In genomic region chr8:60869761-60870160, GRCm38 (mm10) we compare ENCODE assay signal across 22 mouse cellular contexts. TPM values are rescaled to one million over a fixed set of nuclear protein-coding genes. Genes with fewer than 3 reads are reported as not detected.
A peak's percentile ranks its signal among the peaks of the same experiment; 100 is the strongest.
DNase-seq lines count a peak whose midpoint lies in the region; ATAC-seq lines count a peak whose summit lies in the region.
"Had no signal": no experiment of that assay in that cellular context is flagged by ENCODE, and none has a peak within 500 bp of the region (broad histone marks: within the 10 kb centered on the region; RNA-seq: fewer than 3 reads in every experiment).

No protein-coding gene starts in this region.

- no peak overlapping the region for H3K27ac ChIP-seq in kidney, embryonic 14.5 days (ENCODE audit: low read depth, low read length)
- H3K27ac ChIP-seq in heart, embryonic 10.5 days = no peak overlapping the region
- H3K27ac ChIP-seq in heart, embryonic 12.5 days (ENCODE audit: poor library complexity, severe bottlenecking) = no peak overlapping the region
- H3K27ac ChIP-seq: embryonic facial prominence, embryonic 13.5 days; forebrain, embryonic 12.5 days; heart, adult 2 months; heart, embryonic 13.5 days; hindbrain, embryonic 15.5 days had no signal

- H3K27me3 ChIP-seq in kidney, embryonic 14.5 days (ENCODE audit: control insufficient read depth, insufficient read depth, low read length) = no peaks in the 10 kb centered on the region
- no peaks in the 10 kb centered on the region for H3K27me3 ChIP-seq in heart, embryonic 10.5 days (ENCODE audit: insufficient read depth, poor library complexity, severe bottlenecking)
- no peaks in the 10 kb centered on the region for H3K27me3 ChIP-seq in heart, embryonic 12.5 days (replicated peaks)
- H3K27me3 ChIP-seq: embryonic facial prominence, embryonic 13.5 days; forebrain, embryonic 12.5 days; heart, embryonic 13.5 days; hindbrain, embryonic 15.5 days; Patski had no signal

- 71% methylated on average over 2 of the region's 2 CpGs for WGBS in kidney, embryonic 14.5 days
- 84% methylated on average over 2 of the region's 2 CpGs for WGBS in heart, embryonic 10.5 days
- WGBS in heart, embryonic 12.5 days = 76% methylated on average over 2 of the region's 2 CpGs

- no peaks in the 10 kb centered on the region for H3K36me3 ChIP-seq in kidney, embryonic 14.5 days (ENCODE audit: control insufficient read depth, insufficient read depth, low read length)
- H3K36me3 ChIP-seq in heart, embryonic 10.5 days = no peaks in the 10 kb centered on the region
- H3K36me3 ChIP-seq in heart, embryonic 12.5 days = no peaks in the 10 kb centered on the region
- H3K36me3 ChIP-seq: embryonic facial prominence, embryonic 13.5 days; forebrain, embryonic 12.5 days; G1E; heart, embryonic 13.5 days; hindbrain, embryonic 15.5 days had no signal

- no peaks in the 10 kb centered on the region for H3K9me3 ChIP-seq in kidney, embryonic 14.5 days (ENCODE audit: control insufficient read depth, low read length)
- H3K9me3 ChIP-seq in heart, embryonic 10.5 days = no peaks in the 10 kb centered on the region
- no peaks in the 10 kb centered on the region for H3K9me3 ChIP-seq in heart, embryonic 12.5 days (replicated peaks)
- H3K9me3 ChIP-seq: embryonic facial prominence, embryonic 13.5 days; forebrain, embryonic 12.5 days; G1E; heart, embryonic 13.5 days; hindbrain, embryonic 15.5 days had no signal

- H3K9ac ChIP-seq in kidney, embryonic 14.5 days (ENCODE audit: low read depth, low read length) = no peak overlapping the region
- no peak overlapping the region for H3K9ac ChIP-seq in heart, embryonic 12.5 days
- H3K9ac ChIP-seq: embryonic facial prominence, embryonic 13.5 days; forebrain, embryonic 12.5 days; heart, embryonic 13.5 days; hindbrain, embryonic 15.5 days had no signal

- ATAC-seq in kidney, embryonic 14.5 days (ENCODE audit: low FRiP score, low TSS enrichment) = no peak
- no peak for ATAC-seq in heart, embryonic 12.5 days (ENCODE audit: insufficient number of reproducible peaks, low FRiP score)
- ATAC-seq: activated CD4-positive, CD25-positive, alpha-beta regulatory T cell, adult 4 months; forebrain, embryonic 16.5 days; Patski had no signal

- H3K4me1 ChIP-seq in kidney, embryonic 14.5 days (ENCODE audit: control insufficient read depth, insufficient read depth, low read length) = no peaks in the 10 kb centered on the region
- no peaks in the 10 kb centered on the region for H3K4me1 ChIP-seq in heart, embryonic 10.5 days
- H3K4me1 ChIP-seq in heart, embryonic 12.5 days (replicated peaks) = no peaks in the 10 kb centered on the region
- H3K4me1 ChIP-seq: embryonic facial prominence, embryonic 13.5 days; forebrain, embryonic 12.5 days; hindbrain, embryonic 15.5 days had no signal

- H3K4me3 ChIP-seq in kidney, embryonic 14.5 days (ENCODE audit: low read length) = no peak overlapping the region
- no peak overlapping the region for H3K4me3 ChIP-seq in heart, embryonic 10.5 days
- H3K4me3 ChIP-seq in heart, embryonic 12.5 days = no peak overlapping the region
- H3K4me3 ChIP-seq: embryonic facial prominence, embryonic 13.5 days; forebrain, embryonic 12.5 days; heart, adult 2 months; heart, embryonic 13.5 days; hindbrain, embryonic 15.5 days had no signal

- peak; percentile 47 for DNase-seq in kidney, adult 18-20 months
- DNase-seq in kidney, adult 9 months = peak; percentile 70
- DNase-seq in kidney, postnatal 25 days = peak; percentile 58
- DNase-seq in heart, embryonic 10.5 days (ENCODE audit: low spot score) = no peak
- DNase-seq in gastrocnemius, adult 18-20 months (ENCODE audit: low spot score) = no peak
- DNase-seq: adrenal gland, postnatal 14 days; cerebellum, adult 11-12 months; cerebellum, adult 9-11 months; cerebellum, postnatal 36 days; gastrocnemius, postnatal 14 days; heart, adult 2 months; heart, postnatal 36 days had no signal

- no peak overlapping the region for H3K4me2 ChIP-seq in kidney, embryonic 14.5 days (replicated peaks; ENCODE audit: low read depth, low read length)
- H3K4me2 ChIP-seq in heart, embryonic 12.5 days = no peak overlapping the region
- H3K4me2 ChIP-seq: embryonic facial prominence, embryonic 13.5 days; forebrain, embryonic 12.5 days; heart, embryonic 13.5 days; hindbrain, embryonic 15.5 days had no signal

RNA-seq across cellular contexts. Expression of gene Hpf1, which starts 20.5 kb away (rescaled TPM):
- 102 and 126 TPM in 2 replicates for polyA plus RNA-seq in kidney, embryonic 14.5 days (2014; fragmentation: Nextera tagmentation; extraction: Ambion mirVana)
- polyA plus RNA-seq in heart, embryonic 10.5 days (2016; fragmentation: Nextera tagmentation; extraction: Ambion mirVana) = 75.3 and 98.3 TPM in 2 replicates
- total RNA-seq in gastrocnemius, adult 18-20 months (2021) = 1 to 10 TPM; 5.5 to 7.7 TPM
- 75.3 and 75.4 TPM in 2 replicates for polyA plus RNA-seq in heart, embryonic 12.5 days (2016; fragmentation: Nextera tagmentation; extraction: Ambion mirVana)

Comparison
In these comparisons a context has a peak if more than half of its experiments do, and no peak if none do; other contexts are left out.
1. DNase-seq: peak in kidney, adult 18-20 months (single experiment), kidney, adult 9 months (single experiment) and kidney, postnatal 25 days (2 of 2); none in heart, embryonic 10.5 days (single experiment) and gastrocnemius, adult 18-20 months (single experiment).